Mouse (Mus musculus): Measurements from ENCODE around the gene Draxin.
"Not testable (repeated sequence)": the region's sequence is repeated elsewhere in the genome, so short reads cannot be mapped to it uniquely, and the experiment has no call there.

Gene Draxin

GRCm38 (mm10) chr4:148128672-148129071 lies 1.8 kb downstream of the Draxin start:
- Histone ChIP-seq H3K4me3 (replicated peaks; ENCODE audit: low read length) (no peak overlapping the region), H3K36me3 (ENCODE audit: insufficient read depth, low read length) (no peaks in the 10 kb centered on the region), H3K9me3 (ENCODE audit: low read length) (no peaks in the 10 kb centered on the region), H3K27me3 (ENCODE audit: insufficient read depth, low read length) (peaks cover 76% of the 10 kb centered on the region), H3K4me1 (replicated peaks; ENCODE audit: low read depth, low read length) (peaks cover 20% of the 10 kb centered on the region)
- no peak for TF ChIP-seq CTCF (conservative IDR thresholded peaks at IDR 0.05; ENCODE audit: low read length)

- Histone ChIP-seq H3K9me3 (ENCODE audit: low read length) (no peaks in the 10 kb centered on the region), H3K36me3 (ENCODE audit: insufficient read depth, low read length) (no peaks in the 10 kb centered on the region), H3K4me1 (replicated peaks; ENCODE audit: low read depth, low read length) (peaks cover 24% of the 10 kb centered on the region), H3K27me3 (ENCODE audit: insufficient read depth, low read length) (peaks cover 74% of the 10 kb centered on the region), H3K4me3 (replicated peaks; ENCODE audit: low read length) (no peak overlapping the region)
- no peak for TF ChIP-seq NANOG (IDR thresholded peaks at IDR 0.05; ENCODE audit: borderline replicate concordance, low read length)
- TF ChIP-seq CTCF (conservative IDR thresholded peaks at IDR 0.05; ENCODE audit: low read length): no peak
- no peak for TF ChIP-seq POU5F1 (IDR thresholded peaks at IDR 0.05; ENCODE audit: borderline replicate concordance, low read length)
Observed at GRCm38 (mm10) chr4:148128241-148128640, 2.3 kb downstream of the Draxin start.

GRCm38 (mm10) chr4:148122694-148123066 lies 7.8 kb downstream of the Draxin start:
- Histone ChIP-seq H3K36me3 (ENCODE audit: insufficient read depth, low read length) (no peaks in the 10 kb centered on the region), H3K4me3 (replicated peaks; ENCODE audit: low read length) (peak overlapping the region; percentile 29; the same call in 1 of the 2 replicates)
- TF ChIP-seq NANOG (IDR thresholded peaks at IDR 0.05; ENCODE audit: borderline replicate concordance, low read length): no peak
- TF ChIP-seq CTCF (conservative IDR thresholded peaks at IDR 0.05; ENCODE audit: low read length): no peak
- no peak for TF ChIP-seq POU5F1 (IDR thresholded peaks at IDR 0.05; ENCODE audit: borderline replicate concordance, low read length)

GRCm38 (mm10) chr4:148121982-148122693 lies 8.4 kb downstream of the Draxin start:
- TF ChIP-seq POU5F1 (IDR thresholded peaks at IDR 0.05; ENCODE audit: borderline replicate concordance, low read length) (no peak), CTCF (conservative IDR thresholded peaks at IDR 0.05; ENCODE audit: low read length) (no peak), NANOG (IDR thresholded peaks at IDR 0.05; ENCODE audit: borderline replicate concordance, low read length) (no peak)
- Histone ChIP-seq H3K27me3 (ENCODE audit: insufficient read depth, low read length) (peaks cover 16% of the 10 kb centered on the region), H3K36me3 (ENCODE audit: insufficient read depth, low read length) (no peaks in the 10 kb centered on the region), H3K9me3 (ENCODE audit: low read length) (peaks cover 3% of the 10 kb centered on the region; the same call in 1 of the 2 replicates), H3K4me3 (replicated peaks; ENCODE audit: low read length) (peak overlapping the region; percentile 29; the same call in 1 of the 2 replicates), H3K4me1 (replicated peaks; ENCODE audit: low read depth, low read length) (peaks cover 39% of the 10 kb centered on the region)

More at GRCm38 (mm10) chr4:148122694-148123066, 7.8 kb downstream of the Draxin start:
- Histone ChIP-seq H3K27me3 (ENCODE audit: insufficient read depth, low read length) (peaks cover 21% of the 10 kb centered on the region), H3K9me3 (ENCODE audit: low read length) (no peaks in the 10 kb centered on the region), H3K4me1 (replicated peaks; ENCODE audit: low read depth, low read length) (peaks cover 39% of the 10 kb centered on the region)

GRCm38 (mm10) chr4:148121362-148121761 lies 9.1 kb downstream of the Draxin start:
- Histone ChIP-seq H3K9me3 (ENCODE audit: low read length) (peaks cover 6% of the 10 kb centered on the region; the same call in 1 of the 2 replicates), H3K4me3 (replicated peaks; ENCODE audit: low read length) (no peak overlapping the region), H3K4me1 (replicated peaks; ENCODE audit: low read depth, low read length) (peaks cover 39% of the 10 kb centered on the region), H3K27me3 (ENCODE audit: insufficient read depth, low read length) (peaks cover 13% of the 10 kb centered on the region), H3K36me3 (ENCODE audit: insufficient read depth, low read length) (no peaks in the 10 kb centered on the region)
- TF ChIP-seq NANOG (IDR thresholded peaks at IDR 0.05; ENCODE audit: borderline replicate concordance, low read length): no peak

GRCm38 (mm10) chr4:148120555-148120954 lies 9.9 kb downstream of the Draxin start:
- Histone ChIP-seq H3K4me1 (replicated peaks; ENCODE audit: low read depth, low read length) (peaks cover 43% of the 10 kb centered on the region), H3K9me3 (ENCODE audit: low read length) (peaks cover 6% of the 10 kb centered on the region; the same call in 1 of the 2 replicates), H3K4me3 (replicated peaks; ENCODE audit: low read length) (no peak overlapping the region), H3K27me3 (ENCODE audit: insufficient read depth, low read length) (peaks cover 11% of the 10 kb centered on the region), H3K36me3 (ENCODE audit: insufficient read depth, low read length) (no peaks in the 10 kb centered on the region)
- TF ChIP-seq NANOG (IDR thresholded peaks at IDR 0.05; ENCODE audit: borderline replicate concordance, low read length): no peak
- TF ChIP-seq CTCF (conservative IDR thresholded peaks at IDR 0.05; ENCODE audit: low read length): no peak
- TF ChIP-seq POU5F1 (IDR thresholded peaks at IDR 0.05; ENCODE audit: borderline replicate concordance, low read length): no peak

GRCm38 (mm10) chr4:148119578-148119977 lies 10.9 kb downstream of the Draxin start:
- TF ChIP-seq CTCF (conservative IDR thresholded peaks at IDR 0.05; ENCODE audit: low read length): 0 out of 2 replicates have a peak, but pooled peaks have one; percentile 7
- H3K4me3 ChIP-seq (replicated peaks; ENCODE audit: low read length); H3K36me3 ChIP-seq (ENCODE audit: insufficient read depth, low read length); H3K27me3 ChIP-seq (ENCODE audit: insufficient read depth, low read length); H3K9me3 ChIP-seq (ENCODE audit: low read length): not testable (repeated sequence)
- H3K4me1 ChIP-seq (replicated peaks; ENCODE audit: low read depth, low read length): peaks cover 53% of the 10 kb centered on the region

GRCm38 (mm10) chr4:148117392-148117791 lies 13.1 kb downstream of the Draxin start:
- Histone ChIP-seq H3K27me3 (ENCODE audit: insufficient read depth, low read length) (no peaks in the 10 kb centered on the region; the same call in 1 of the 2 replicates), H3K9me3 (ENCODE audit: low read length) (peaks cover 6% of the 10 kb centered on the region; the same call in 1 of the 2 replicates), H3K4me3 (replicated peaks; ENCODE audit: low read length) (no peak overlapping the region), H3K36me3 (ENCODE audit: insufficient read depth, low read length) (no peaks in the 10 kb centered on the region), H3K4me1 (replicated peaks; ENCODE audit: low read depth, low read length) (peaks cover 47% of the 10 kb centered on the region)
- no peak for TF ChIP-seq NANOG (IDR thresholded peaks at IDR 0.05; ENCODE audit: borderline replicate concordance, low read length)
- TF ChIP-seq CTCF (conservative IDR thresholded peaks at IDR 0.05; ENCODE audit: low read length): peak; percentile 94

GRCm38 (mm10) chr4:148116657-148117056 lies 13.8 kb downstream of the Draxin start:
- TF ChIP-seq CTCF (conservative IDR thresholded peaks at IDR 0.05; ENCODE audit: low read length) (peak; percentile 50), POU5F1 (IDR thresholded peaks at IDR 0.05; ENCODE audit: borderline replicate concordance, low read length) (no peak)

More at GRCm38 (mm10) chr4:148116657-148117056, 13.8 kb downstream of the Draxin start:
- no peaks in the 10 kb centered on the region for H3K36me3 ChIP-seq (ENCODE audit: insufficient read depth, low read length)
- no peaks in the 10 kb centered on the region; the same call in 1 of the 2 replicates for H3K27me3 ChIP-seq (ENCODE audit: insufficient read depth, low read length)
- no peak overlapping the region for H3K4me3 ChIP-seq (replicated peaks; ENCODE audit: low read length)
- peaks cover 6% of the 10 kb centered on the region; the same call in 1 of the 2 replicates for H3K9me3 ChIP-seq (ENCODE audit: low read length)
- peaks cover 47% of the 10 kb centered on the region for H3K4me1 ChIP-seq (replicated peaks; ENCODE audit: low read depth, low read length)

All from E14TG2a.4 (cell line).